Mouse (Mus musculus): ENCODE results near the gene Vps35l. TPM values are rescaled to one million over a fixed set of nuclear protein-coding genes. Genes with fewer than 3 reads are reported as not detected.

The Vps35l gene
- polyA plus RNA-seq, 1 experiment from 2014 or later = 94.4 TPM

DNA sequence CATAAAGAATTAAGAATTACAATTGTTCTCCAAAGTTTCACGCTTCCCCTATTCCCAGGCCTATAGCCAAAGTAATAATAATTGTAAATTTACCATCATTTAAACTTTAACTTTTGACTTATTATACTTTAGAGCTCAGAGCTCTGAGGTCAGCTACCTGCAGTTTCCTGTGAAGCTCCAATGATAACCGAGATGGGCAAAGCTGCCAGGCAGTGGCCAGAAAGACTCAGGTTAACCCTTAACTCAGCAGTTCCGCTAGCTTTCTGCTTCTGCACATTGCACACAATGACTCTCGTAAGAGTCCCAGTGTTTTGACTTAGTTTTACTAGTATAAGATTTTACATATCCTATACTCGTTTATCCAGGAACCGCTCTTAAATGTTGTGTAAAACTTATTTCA is 46.1 kb downstream of the Vps35l start:
- H3K27ac ChIP-seq (replicated peaks) = no peak overlapping the region
- H3K27me3 ChIP-seq = no peaks in the 10 kb centered on the region
- H3K36me3 ChIP-seq = peaks cover 20% of the 10 kb centered on the region
- no peak overlapping the region for H3K4me3 ChIP-seq
- no peak overlapping the region for H3K4me2 ChIP-seq
- ATAC-seq (ENCODE audit: low FRiP score, low read depth) = no peak
- no peak overlapping the region for H3K9ac ChIP-seq
- H3K4me1 ChIP-seq (replicated peaks) = no peaks in the 10 kb centered on the region
- no peaks in the 10 kb centered on the region for H3K9me3 ChIP-seq
- WGBS = 89% methylated on average over 6 of the region's 6 CpGs

DNA sequence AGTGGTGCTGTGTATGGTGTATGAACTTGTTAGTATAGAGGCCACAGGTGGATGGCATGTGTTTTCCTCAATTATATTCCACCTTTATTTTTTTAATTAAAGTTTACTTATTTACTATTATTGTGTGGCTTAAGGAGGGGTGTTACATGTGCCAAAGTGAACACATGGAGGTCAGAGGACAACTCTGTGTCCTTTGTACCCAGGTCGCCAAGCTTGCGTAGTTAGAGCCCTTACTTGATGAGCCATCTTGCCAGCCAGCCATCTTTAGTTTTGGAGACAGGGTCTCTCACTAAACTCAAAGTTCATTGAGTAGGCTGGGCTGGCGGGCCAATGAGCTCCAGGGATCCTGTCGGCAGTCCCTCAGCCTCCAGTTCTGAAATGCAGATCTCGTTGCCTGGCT is 47.3 kb downstream of the Vps35l start:
- Histone ChIP-seq H3K4me1 (replicated peaks) (no peaks in the 10 kb centered on the region), H3K9me3 (no peaks in the 10 kb centered on the region), H3K4me2 (no peak overlapping the region), H3K27me3 (no peaks in the 10 kb centered on the region), H3K36me3 (peaks cover 27% of the 10 kb centered on the region), H3K27ac (replicated peaks) (no peak overlapping the region), H3K9ac (no peak overlapping the region), H3K4me3 (no peak overlapping the region)
- 95% methylated on average over 5 of the region's 5 CpGs for WGBS
- no peak for ATAC-seq (ENCODE audit: low FRiP score, low read depth)

DNA sequence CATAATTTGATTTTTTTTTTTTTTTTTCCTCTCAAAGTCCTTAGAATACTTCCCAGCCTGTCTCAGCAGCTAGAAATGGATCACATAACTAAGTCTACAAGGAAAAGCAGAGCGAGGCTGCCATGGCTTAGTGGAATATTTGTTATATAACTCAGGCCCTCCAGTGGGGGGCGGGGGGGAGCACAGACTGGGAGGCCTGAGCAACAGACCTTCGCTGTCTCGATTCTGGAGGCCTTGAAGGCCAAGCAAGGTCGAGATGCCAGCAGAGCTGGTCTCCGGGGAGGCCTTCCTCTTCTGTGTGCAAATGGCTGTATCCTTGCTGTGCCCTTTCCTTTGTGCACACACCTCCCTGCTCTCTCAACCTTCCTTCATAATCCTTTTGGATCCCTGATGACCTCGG is 48.5 kb downstream of the Vps35l start:
- no peak overlapping the region for H3K4me2 ChIP-seq
- no peak overlapping the region for H3K4me3 ChIP-seq
- no peak overlapping the region for H3K27ac ChIP-seq (replicated peaks)
- no peaks in the 10 kb centered on the region for H3K9me3 ChIP-seq
- peaks cover 31% of the 10 kb centered on the region for H3K36me3 ChIP-seq
- no peaks in the 10 kb centered on the region for H3K4me1 ChIP-seq (replicated peaks)
- no peak for ATAC-seq (ENCODE audit: low FRiP score, low read depth)
- H3K27me3 ChIP-seq = no peaks in the 10 kb centered on the region
- 60% methylated on average over 7 of the region's 7 CpGs for WGBS
- no peak overlapping the region for H3K9ac ChIP-seq

DNA sequence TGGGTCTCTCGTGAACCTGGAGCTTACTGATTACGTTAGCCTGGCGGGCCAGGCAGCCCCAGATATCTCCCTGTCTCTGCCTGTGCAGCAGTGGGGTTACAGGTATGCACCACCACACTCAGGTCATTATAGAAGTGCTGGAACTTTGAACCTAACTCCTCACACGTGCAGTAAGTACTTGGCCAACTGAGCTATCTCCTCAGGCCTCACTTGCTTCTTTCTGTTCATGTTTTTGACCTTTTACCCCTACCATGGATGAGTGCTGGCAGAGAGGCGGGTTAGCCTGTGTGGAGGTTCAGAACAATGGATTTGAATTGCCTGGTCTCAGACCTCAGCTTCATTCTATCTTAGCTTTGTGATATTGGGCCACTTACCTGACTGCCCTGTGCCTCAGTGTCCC is 50.3 kb downstream of the Vps35l start:
- 83% methylated on average over 5 of the region's 5 CpGs for WGBS
- Histone ChIP-seq H3K4me2 (no peak overlapping the region), H3K36me3 (peaks cover 36% of the 10 kb centered on the region), H3K9ac (no peak overlapping the region), H3K4me1 (replicated peaks) (no peaks in the 10 kb centered on the region), H3K9me3 (no peaks in the 10 kb centered on the region), H3K27me3 (no peaks in the 10 kb centered on the region), H3K4me3 (no peak overlapping the region), H3K27ac (replicated peaks) (no peak overlapping the region)
- no peak for ATAC-seq (ENCODE audit: low FRiP score, low read depth)

DNA sequence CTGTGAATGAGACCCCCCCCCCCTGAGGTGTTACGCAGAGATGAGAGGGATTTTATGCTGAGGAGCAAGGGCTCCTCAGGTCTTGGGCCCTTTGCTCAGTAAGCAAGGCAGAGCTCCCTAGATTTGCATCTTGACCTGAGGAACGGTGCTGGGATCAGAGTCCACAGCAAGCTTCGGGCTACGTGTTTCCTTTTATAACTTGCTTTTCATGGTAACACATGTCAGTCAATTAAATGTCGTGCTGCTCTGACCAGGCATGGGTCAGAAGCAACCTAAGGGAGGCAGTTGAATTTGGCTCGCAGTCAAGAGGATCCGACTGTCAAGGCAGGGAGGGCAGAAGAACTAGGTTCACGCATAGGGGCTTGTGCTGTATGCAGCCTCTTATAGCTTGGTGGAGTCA is 53.9 kb downstream of the Vps35l start:
- no peak overlapping the region for H3K4me2 ChIP-seq
- no peak for ATAC-seq (ENCODE audit: low FRiP score, low read depth)
- H3K36me3 ChIP-seq = peaks cover 48% of the 10 kb centered on the region
- no peaks in the 10 kb centered on the region for H3K4me1 ChIP-seq (replicated peaks)
- H3K27me3 ChIP-seq = no peaks in the 10 kb centered on the region
- WGBS = 77% methylated on average over 8 of the region's 8 CpGs
- no peak overlapping the region for H3K9ac ChIP-seq
- no peak overlapping the region for H3K27ac ChIP-seq (replicated peaks)
- no peaks in the 10 kb centered on the region for H3K9me3 ChIP-seq
- no peak overlapping the region for H3K4me3 ChIP-seq

DNA sequence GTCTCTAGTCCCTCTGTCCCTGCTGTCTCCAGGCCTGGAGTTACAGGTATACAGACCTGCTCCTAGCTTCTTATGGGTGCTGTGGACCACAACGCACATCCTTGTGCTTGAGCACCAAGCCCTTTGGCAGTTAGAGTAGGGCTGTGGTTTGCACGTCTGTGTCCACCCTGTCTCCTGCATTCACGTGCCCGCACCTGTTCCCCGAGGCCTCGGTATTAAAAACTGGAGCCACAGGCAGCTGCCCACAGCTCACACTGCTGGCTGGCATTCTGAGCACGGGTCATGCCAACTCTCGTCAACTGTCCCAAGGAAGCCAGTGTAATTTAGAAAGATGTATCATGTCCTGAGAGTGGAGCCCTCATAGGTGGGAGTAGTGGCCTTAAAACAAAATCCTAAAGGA is 55.8 kb downstream of the Vps35l start:
- Histone ChIP-seq H3K9ac (no peak overlapping the region), H3K27me3 (no peaks in the 10 kb centered on the region), H3K4me3 (no peak overlapping the region), H3K4me2 (no peak overlapping the region), H3K27ac (replicated peaks) (no peak overlapping the region), H3K9me3 (no peaks in the 10 kb centered on the region), H3K4me1 (replicated peaks) (no peaks in the 10 kb centered on the region), H3K36me3 (peaks cover 52% of the 10 kb centered on the region)
- ATAC-seq (ENCODE audit: low FRiP score, low read depth) = no peak
- WGBS = 90% methylated on average over 8 of the region's 8 CpGs

DNA sequence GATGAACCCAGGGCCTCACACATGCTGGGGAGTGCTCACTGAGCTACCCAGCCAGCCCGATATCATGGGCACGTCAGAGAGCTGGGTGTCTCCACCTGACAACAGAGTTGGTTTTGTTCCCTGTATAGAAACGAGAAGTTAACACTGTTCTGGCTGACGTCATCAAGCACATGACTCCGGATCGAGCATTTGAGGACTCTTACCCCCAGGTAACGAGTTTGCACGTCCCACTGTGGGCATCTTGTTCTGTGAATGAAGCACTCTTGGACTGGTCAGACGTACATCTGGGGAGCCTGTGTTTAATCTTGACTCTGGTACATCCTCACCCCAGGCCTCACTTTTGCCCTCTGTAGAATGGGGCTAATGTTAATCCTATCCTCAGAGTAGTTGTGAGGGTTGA is 56.8 kb downstream of the Vps35l start:
- peaks cover 49% of the 10 kb centered on the region for H3K36me3 ChIP-seq
- 95% methylated on average over 9 of the region's 9 CpGs for WGBS

DNA sequence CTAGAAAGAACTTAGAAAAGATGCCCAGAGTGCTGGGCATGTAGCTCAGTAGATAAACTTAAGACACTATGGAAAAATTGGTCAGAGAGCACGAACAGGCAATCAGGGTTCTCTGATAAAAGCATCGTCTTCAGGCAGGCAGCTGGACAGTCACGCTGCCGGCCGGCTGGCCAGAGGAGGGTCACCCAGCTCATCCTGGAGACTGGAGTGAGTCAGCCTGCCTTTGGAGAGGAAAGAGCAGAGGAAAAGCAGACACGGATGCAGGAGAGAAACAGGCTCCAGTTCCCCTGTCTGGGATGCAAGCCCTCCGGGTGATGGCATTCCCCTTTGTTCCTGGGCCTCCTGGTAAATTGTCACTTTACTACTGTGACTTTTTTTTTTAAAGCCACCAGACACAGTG is 57.6 kb downstream of the Vps35l start:
- Histone ChIP-seq H3K36me3 (peaks cover 48% of the 10 kb centered on the region), H3K27ac (replicated peaks) (no peak overlapping the region), H3K4me1 (replicated peaks) (no peaks in the 10 kb centered on the region), H3K9me3 (no peaks in the 10 kb centered on the region), H3K4me2 (no peak overlapping the region), H3K9ac (no peak overlapping the region), H3K4me3 (no peak overlapping the region), H3K27me3 (no peaks in the 10 kb centered on the region)
- 82% methylated on average over 7 of the region's 7 CpGs for WGBS
- no peak for ATAC-seq (ENCODE audit: low FRiP score, low read depth)

More for the DNA sequence above, 56.8 kb downstream of the Vps35l start:
- no peak overlapping the region for H3K4me3 ChIP-seq
- no peak overlapping the region for H3K4me2 ChIP-seq
- no peak overlapping the region for H3K9ac ChIP-seq
- no peaks in the 10 kb centered on the region for H3K9me3 ChIP-seq
- H3K4me1 ChIP-seq (replicated peaks) = no peaks in the 10 kb centered on the region
- no peak overlapping the region for H3K27ac ChIP-seq (replicated peaks)
- ATAC-seq (ENCODE audit: low FRiP score, low read depth) = no peak
- no peaks in the 10 kb centered on the region for H3K27me3 ChIP-seq

DNA sequence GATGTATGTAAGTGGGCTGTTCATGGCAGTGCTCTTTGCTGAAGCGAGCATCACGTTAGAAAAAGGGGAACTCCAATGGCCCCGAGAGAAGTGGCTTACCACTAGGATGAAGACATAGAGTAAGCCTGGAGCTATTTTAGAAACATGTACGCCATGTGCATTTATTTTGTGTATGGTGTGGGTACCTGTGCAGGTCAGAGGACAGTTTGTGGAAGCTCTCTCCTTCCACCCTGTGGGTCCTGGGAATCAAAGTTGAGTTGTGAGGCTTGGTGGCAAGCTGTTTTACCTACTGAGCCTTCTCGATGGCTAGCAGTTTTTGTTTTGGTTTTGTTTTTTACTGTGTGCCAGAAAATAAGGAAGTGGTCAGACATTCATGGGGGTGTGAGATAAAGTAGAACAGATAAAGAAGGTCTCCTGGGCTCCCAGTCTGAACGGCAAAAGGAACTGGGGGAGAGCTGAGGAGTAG is 58.1 kb downstream of the Vps35l start:
- no peaks in the 10 kb centered on the region for H3K27me3 ChIP-seq
- no peak overlapping the region for H3K4me2 ChIP-seq
- peaks cover 47% of the 10 kb centered on the region for H3K36me3 ChIP-seq
- no peaks in the 10 kb centered on the region for H3K9me3 ChIP-seq
- no peak overlapping the region for H3K4me3 ChIP-seq
- no peak for ATAC-seq (ENCODE audit: low FRiP score, low read depth)
- whole genome bisulfite sequencing = 91% methylated on average over 6 of the region's 6 CpGs
- H3K4me1 ChIP-seq (replicated peaks) = no peaks in the 10 kb centered on the region
- no peak overlapping the region for H3K27ac ChIP-seq (replicated peaks)
- no peak overlapping the region for H3K9ac ChIP-seq

DNA sequence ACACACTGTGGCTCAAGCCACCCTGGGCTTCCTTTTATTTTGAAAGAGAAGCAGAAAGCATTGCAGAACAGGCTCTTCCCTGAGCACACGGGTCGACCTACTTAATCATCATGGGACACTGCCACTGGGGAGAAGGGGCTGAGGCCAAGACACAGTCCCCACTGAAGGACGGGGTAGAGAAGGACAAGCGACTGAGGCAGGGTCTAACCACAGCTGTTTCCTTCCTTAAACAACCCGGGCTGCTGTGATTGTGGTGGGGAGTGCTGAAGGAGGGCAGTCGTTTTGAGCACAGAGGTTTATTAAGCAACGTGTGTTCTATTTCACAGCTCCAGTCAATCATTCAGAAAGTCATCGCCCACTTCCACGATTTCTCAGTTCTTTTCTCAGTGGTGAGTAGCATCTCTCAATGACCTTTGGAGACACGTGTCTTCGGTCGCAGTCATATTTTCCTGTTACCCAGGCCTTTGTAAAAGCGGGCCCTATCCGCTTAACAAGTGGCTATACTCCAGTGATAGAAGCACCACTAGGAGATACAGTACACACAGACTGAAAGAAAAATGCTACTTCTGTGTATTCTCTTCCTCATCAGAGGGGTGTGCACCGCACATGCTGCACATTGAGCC is 60.2 kb downstream of the Vps35l start:
- no peaks in the 10 kb centered on the region for H3K9me3 ChIP-seq
- H3K4me3 ChIP-seq = no peak overlapping the region
- ATAC-seq (ENCODE audit: low FRiP score, low read depth) = no peak
- H3K27ac ChIP-seq (replicated peaks) = no peak overlapping the region
- no peak overlapping the region for H3K4me2 ChIP-seq
- 91% methylated on average over 15 of the region's 15 CpGs for WGBS
- H3K27me3 ChIP-seq = no peaks in the 10 kb centered on the region
- H3K9ac ChIP-seq = no peak overlapping the region
- peaks cover 48% of the 10 kb centered on the region for H3K36me3 ChIP-seq
- H3K4me1 ChIP-seq (replicated peaks) = no peaks in the 10 kb centered on the region

DNA sequence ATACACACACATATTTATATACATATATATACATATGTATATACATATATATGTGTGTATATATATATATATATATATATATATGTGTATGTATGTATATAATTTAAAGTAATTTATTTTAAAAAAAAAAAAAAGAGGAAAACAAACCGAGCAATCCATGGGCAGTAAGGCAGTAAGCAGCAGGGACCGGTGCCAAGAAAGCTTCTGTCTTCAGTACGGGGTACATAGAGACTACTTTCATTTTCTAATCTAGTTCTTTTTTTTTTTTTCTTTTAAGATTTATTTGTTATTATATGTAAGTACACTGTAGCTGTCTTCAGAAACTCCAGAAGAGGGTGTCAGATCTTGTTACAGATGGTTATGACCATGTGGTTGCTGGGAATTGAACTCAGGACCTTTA is 61.8 kb downstream of the Vps35l start:
- no peak overlapping the region for H3K4me3 ChIP-seq
- H3K27ac ChIP-seq (replicated peaks) = no peak overlapping the region
- H3K27me3 ChIP-seq = no peaks in the 10 kb centered on the region
- H3K9ac ChIP-seq = no peak overlapping the region
- H3K4me1 ChIP-seq (replicated peaks) = no peaks in the 10 kb centered on the region
- no peak for ATAC-seq (ENCODE audit: low FRiP score, low read depth)
- WGBS = 93% methylated on average over 3 of the region's 3 CpGs
- peaks cover 45% of the 10 kb centered on the region for H3K36me3 ChIP-seq
- no peak overlapping the region for H3K4me2 ChIP-seq
- H3K9me3 ChIP-seq = no peaks in the 10 kb centered on the region

DNA sequence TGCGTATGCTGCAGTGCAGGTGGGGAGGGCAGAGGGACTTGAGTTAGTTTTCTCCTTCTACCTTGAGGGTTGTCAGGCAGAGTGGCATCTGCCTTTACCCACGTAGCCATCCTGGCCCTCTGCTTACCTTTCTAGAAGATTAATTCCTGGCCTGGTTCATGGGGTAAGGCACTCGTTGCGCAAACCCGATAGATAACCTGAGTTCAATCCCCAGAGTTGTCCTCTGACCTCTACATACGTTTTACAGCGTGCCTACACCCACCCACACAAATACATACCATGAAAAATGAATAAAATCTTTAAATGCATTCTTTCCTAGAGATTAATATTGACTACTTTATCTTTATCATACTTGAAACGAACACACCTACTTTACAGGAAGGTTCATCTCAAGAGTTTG is 63.4 kb downstream of the Vps35l start:
- H3K4me2 ChIP-seq = no peak overlapping the region
- no peak overlapping the region for H3K27ac ChIP-seq (replicated peaks)
- H3K4me1 ChIP-seq (replicated peaks) = no peaks in the 10 kb centered on the region
- 95% methylated on average over 8 of the region's 8 CpGs for WGBS
- no peaks in the 10 kb centered on the region for H3K27me3 ChIP-seq
- H3K9me3 ChIP-seq = no peaks in the 10 kb centered on the region
- H3K9ac ChIP-seq = no peak overlapping the region
- H3K4me3 ChIP-seq = no peak overlapping the region
- H3K36me3 ChIP-seq = peaks cover 42% of the 10 kb centered on the region
- ATAC-seq (ENCODE audit: low FRiP score, low read depth) = no peak
